Mouse (Mus musculus) olfactory bulb, adult 2 months (tissue): Measurements from ENCODE around the gene Enc1.

ENCODE experiments used
- CTCF ChIP-seq: fragments of 200-500 bp; IDR thresholded peaks from 2 replicates; pipeline ENCODE4 v1.5.1; 2012; ENCODE audit warnings: low read depth, mild to moderate bottlenecking, low read length, moderate library complexity; ENCODE audit not compliant: insufficient read depth
- POLR2A ChIP-seq: fragments of 200-500 bp; IDR thresholded peaks from 2 replicates; pipeline ENCODE4 v1.6.1; 2012; ENCODE audit warnings: mild to moderate bottlenecking, low read depth, low read length, moderate library complexity; ENCODE audit not compliant: insufficient read depth

GRCm38 (mm10) chr13:97238181-97238981 is 2.5 kb upstream of the Enc1 start:
- no peak for TF ChIP-seq CTCF
- no peak for TF ChIP-seq POLR2A
